Mouse (Mus musculus): ENCODE measurements around the gene Mdfi. TPM values are rescaled to one million over a fixed set of nuclear protein-coding genes. Genes with fewer than 3 reads are reported as not detected.

Gene Mdfi
- polyA plus RNA-seq, 1 experiment from 2014 or later = 11.7 TPM

GRCm38 (mm10) chr17:47795446-47795845 lies 39.0 kb downstream of the Mdfi start:
- H3K4me2 ChIP-seq (replicated peaks) = no peak overlapping the region
- H3K9ac ChIP-seq (replicated peaks) = no peak overlapping the region
- H3K4me3 ChIP-seq = no peak overlapping the region
- peaks cover 17% of the 10 kb centered on the region for H3K4me1 ChIP-seq
- H3K27ac ChIP-seq (replicated peaks) = no peak overlapping the region
- H3K27me3 ChIP-seq = peaks cover 10% of the 10 kb centered on the region
- no peaks in the 10 kb centered on the region for H3K36me3 ChIP-seq
- ATAC-seq (ENCODE audit: low FRiP score, low read depth) = no peak
- 36% methylated on average over 3 of the region's 3 CpGs for WGBS
- no peaks in the 10 kb centered on the region for H3K9me3 ChIP-seq

- Histone ChIP-seq H3K36me3 (no peaks in the 10 kb centered on the region), H3K9me3 (no peaks in the 10 kb centered on the region), H3K4me2 (replicated peaks) (no peak overlapping the region), H3K4me3 (no peak overlapping the region), H3K27me3 (peaks cover 10% of the 10 kb centered on the region), H3K9ac (replicated peaks) (no peak overlapping the region), H3K4me1 (peaks cover 26% of the 10 kb centered on the region), H3K27ac (replicated peaks) (no peak overlapping the region)
- peak; percentile 66 for ATAC-seq (ENCODE audit: low FRiP score, low read depth)
- 13% methylated on average over 9 of the region's 9 CpGs for WGBS
Measured at GRCm38 (mm10) chr17:47793377-47793776, 41.1 kb downstream of the Mdfi start.

- no peaks in the 10 kb centered on the region for H3K9me3 ChIP-seq
- H3K27me3 ChIP-seq = peaks cover 19% of the 10 kb centered on the region
- no peak overlapping the region for H3K27ac ChIP-seq (replicated peaks)
- peaks cover 34% of the 10 kb centered on the region for H3K4me1 ChIP-seq
- no peak overlapping the region for H3K4me3 ChIP-seq
- ATAC-seq (ENCODE audit: low FRiP score, low read depth) = peak; percentile 50
- H3K36me3 ChIP-seq = no peaks in the 10 kb centered on the region
- H3K9ac ChIP-seq (replicated peaks) = 0 out of 2 replicates have a peak overlapping the region, but pooled peaks have one; percentile 17
- no peak overlapping the region for H3K4me2 ChIP-seq (replicated peaks)
- 20% methylated on average over 15 of the region's 15 CpGs for WGBS
Measured at GRCm38 (mm10) chr17:47792098-47792863, 42.2 kb downstream of the Mdfi start.

GRCm38 (mm10) chr17:47788996-47789395 lies 45.5 kb downstream of the Mdfi start:
- Histone ChIP-seq H3K27ac (replicated peaks) (no peak overlapping the region), H3K9me3 (no peaks in the 10 kb centered on the region), H3K4me3 (no peak overlapping the region), H3K36me3 (no peaks in the 10 kb centered on the region), H3K4me2 (replicated peaks) (no peak overlapping the region), H3K4me1 (peaks cover 24% of the 10 kb centered on the region), H3K9ac (replicated peaks) (no peak overlapping the region), H3K27me3 (peaks cover 19% of the 10 kb centered on the region)
- no peak for ATAC-seq (ENCODE audit: low FRiP score, low read depth)
- 56% methylated on average over 6 of the region's 6 CpGs for WGBS

- H3K27ac ChIP-seq (replicated peaks) = no peak overlapping the region
- no peaks in the 10 kb centered on the region for H3K36me3 ChIP-seq
- no peak overlapping the region; the same call in 1 of the 2 replicates for H3K9ac ChIP-seq (replicated peaks)
- no peaks in the 10 kb centered on the region for H3K9me3 ChIP-seq
- peaks cover 19% of the 10 kb centered on the region for H3K27me3 ChIP-seq
- H3K4me3 ChIP-seq = no peak overlapping the region
- no peak for ATAC-seq (ENCODE audit: low FRiP score, low read depth)
- peaks cover 24% of the 10 kb centered on the region for H3K4me1 ChIP-seq
- 4% methylated on average over 4 of the region's 4 CpGs for WGBS
- no peak overlapping the region for H3K4me2 ChIP-seq (replicated peaks)
Measured at GRCm38 (mm10) chr17:47788306-47788705, 46.2 kb downstream of the Mdfi start.

- 42% methylated on average over 8 of the region's 8 CpGs for WGBS
Measured at GRCm38 (mm10) chr17:47787632-47788031, 46.9 kb downstream of the Mdfi start.

GRCm38 (mm10) chr17:47784411-47784810 lies 50.1 kb downstream of the Mdfi start:
- Histone ChIP-seq H3K36me3 (no peaks in the 10 kb centered on the region), H3K9ac (replicated peaks) (no peak overlapping the region), H3K4me2 (replicated peaks) (no peak overlapping the region), H3K9me3 (no peaks in the 10 kb centered on the region), H3K4me3 (no peak overlapping the region), H3K27me3 (peaks cover 18% of the 10 kb centered on the region), H3K4me1 (peaks cover 17% of the 10 kb centered on the region), H3K27ac (replicated peaks) (no peak overlapping the region)
- 91% methylated on average over 6 of the region's 6 CpGs for WGBS
- ATAC-seq (ENCODE audit: low FRiP score, low read depth) = no peak

More at GRCm38 (mm10) chr17:47787632-47788031, 46.9 kb downstream of the Mdfi start:
- H3K4me1 ChIP-seq = peaks cover 23% of the 10 kb centered on the region
- H3K9me3 ChIP-seq = no peaks in the 10 kb centered on the region
- no peak overlapping the region for H3K4me2 ChIP-seq (replicated peaks)
- ATAC-seq (ENCODE audit: low FRiP score, low read depth) = no peak
- H3K9ac ChIP-seq (replicated peaks) = no peak overlapping the region
- no peak overlapping the region for H3K27ac ChIP-seq (replicated peaks)
- peaks cover 19% of the 10 kb centered on the region for H3K27me3 ChIP-seq
- no peaks in the 10 kb centered on the region for H3K36me3 ChIP-seq
- no peak overlapping the region for H3K4me3 ChIP-seq

GRCm38 (mm10) chr17:47783445-47784223 lies 50.9 kb downstream of the Mdfi start:
- no peak overlapping the region for H3K4me3 ChIP-seq
- no peaks in the 10 kb centered on the region for H3K36me3 ChIP-seq
- H3K27ac ChIP-seq (replicated peaks) = no peak overlapping the region
- WGBS = 85% methylated on average over 8 of the region's 8 CpGs
- peaks cover 11% of the 10 kb centered on the region for H3K4me1 ChIP-seq
- no peak for ATAC-seq (ENCODE audit: low FRiP score, low read depth)
- H3K9ac ChIP-seq (replicated peaks) = no peak overlapping the region
- H3K9me3 ChIP-seq = no peaks in the 10 kb centered on the region
- peaks cover 18% of the 10 kb centered on the region for H3K27me3 ChIP-seq
- no peak overlapping the region for H3K4me2 ChIP-seq (replicated peaks)

GRCm38 (mm10) chr17:47782486-47782885 lies 52.0 kb downstream of the Mdfi start:
- Histone ChIP-seq H3K4me1 (no peaks in the 10 kb centered on the region; the same call in 1 of the 2 replicates), H3K4me2 (replicated peaks) (no peak overlapping the region), H3K36me3 (no peaks in the 10 kb centered on the region), H3K27ac (replicated peaks) (no peak overlapping the region), H3K27me3 (0 out of 2 replicates have a peak, but pooled peaks cover 11% of the 10 kb centered on the region), H3K4me3 (no peak overlapping the region), H3K9ac (replicated peaks) (no peak overlapping the region), H3K9me3 (no peaks in the 10 kb centered on the region)
- 87% methylated on average over 3 of the region's 3 CpGs for WGBS
- no peak for ATAC-seq (ENCODE audit: low FRiP score, low read depth)

- no peak overlapping the region for H3K4me3 ChIP-seq
- H3K4me1 ChIP-seq = no peaks in the 10 kb centered on the region
- 84% methylated on average over 10 of the region's 10 CpGs for WGBS
- H3K27me3 ChIP-seq = 0 out of 2 replicates have a peak, but pooled peaks cover 9% of the 10 kb centered on the region
- no peaks in the 10 kb centered on the region for H3K9me3 ChIP-seq
- no peak for ATAC-seq (ENCODE audit: low FRiP score, low read depth)
- H3K9ac ChIP-seq (replicated peaks) = no peak overlapping the region
- no peak overlapping the region for H3K27ac ChIP-seq (replicated peaks)
- H3K4me2 ChIP-seq (replicated peaks) = no peak overlapping the region
- H3K36me3 ChIP-seq = no peaks in the 10 kb centered on the region
Measured at GRCm38 (mm10) chr17:47780470-47780869, 54.0 kb downstream of the Mdfi start.

GRCm38 (mm10) chr17:47777141-47777540 lies 57.4 kb downstream of the Mdfi start:
- no peak overlapping the region for H3K9ac ChIP-seq (replicated peaks)
- H3K27me3 ChIP-seq = 0 out of 2 replicates have a peak, but pooled peaks cover 6% of the 10 kb centered on the region
- ATAC-seq (ENCODE audit: low FRiP score, low read depth) = no peak
- no peak overlapping the region for H3K4me2 ChIP-seq (replicated peaks)
- H3K4me3 ChIP-seq = no peak overlapping the region
- WGBS = 78% methylated on average over 2 of the region's 2 CpGs
- no peak overlapping the region for H3K27ac ChIP-seq (replicated peaks)
- H3K9me3 ChIP-seq = peaks cover 7% of the 10 kb centered on the region
- H3K4me1 ChIP-seq = no peaks in the 10 kb centered on the region
- no peaks in the 10 kb centered on the region for H3K36me3 ChIP-seq

GRCm38 (mm10) chr17:47773604-47774003 lies 60.9 kb downstream of the Mdfi start:
- H3K27ac ChIP-seq (replicated peaks) = no peak overlapping the region
- no peaks in the 10 kb centered on the region for H3K4me1 ChIP-seq
- WGBS = 70% methylated on average over 6 of the region's 6 CpGs
- no peak overlapping the region for H3K4me2 ChIP-seq (replicated peaks)
- no peak overlapping the region for H3K4me3 ChIP-seq
- no peaks in the 10 kb centered on the region for H3K36me3 ChIP-seq
- peaks cover 3% of the 10 kb centered on the region; the same call in 1 of the 2 replicates for H3K27me3 ChIP-seq
- no peak for ATAC-seq (ENCODE audit: low FRiP score, low read depth)
- no peak overlapping the region for H3K9ac ChIP-seq (replicated peaks)
- H3K9me3 ChIP-seq = peaks cover 11% of the 10 kb centered on the region
